Mouse (Mus musculus) embryonic facial prominence, embryonic 14.5 days (tissue): Measurements from ENCODE around the gene Ctnna3. TPM values are rescaled to one million over a fixed set of nuclear protein-coding genes. Genes with fewer than 3 reads are reported as not detected.
A peak's percentile ranks its signal among the peaks of the same experiment; 100 is the strongest.

ENCODE experiments used
- ATAC-seq: fragments of 200-750 bp; cut with Nextera tagmentation; 2 replicates; pipeline ENCODE4 v1.8.0; 2017; ENCODE audit warnings: low read depth, moderate number of reproducible peaks, moderate TSS enrichment
- DNase-seq: peaks from one replicate; pipeline ENCODE4 v3.0.0-alpha.2; 2015; ENCODE audit warnings: low spot score
- H3K27ac ChIP-seq: fragments of 300-500 bp; sonication (generic); replicated peaks from 2 replicates; pipeline ENCODE4 v1.5.1; 2014; ENCODE audit warnings: low read depth, mild to moderate bottlenecking, low read length, moderate library complexity
- H3K27me3 ChIP-seq: fragments of 300-500 bp; sonication (generic); replicated peaks from 2 replicates; pipeline ENCODE4 v1.6.1; 2014; ENCODE audit warnings: low read length; ENCODE audit not compliant: control insufficient read depth, insufficient read depth
- H3K36me3 ChIP-seq: fragments of 300-500 bp; sonication (generic); 2 replicates; pipeline ENCODE4 v1.6.1; 2014; ENCODE audit warnings: low read length, mixed read lengths; ENCODE audit not compliant: control insufficient read depth, insufficient read depth
- H3K4me1 ChIP-seq: fragments of 300-500 bp; sonication (generic); 2 replicates; pipeline ENCODE4 v1.6.1; 2014; ENCODE audit warnings: antibody characterized with exemption, low read length; ENCODE audit not compliant: control insufficient read depth, insufficient read depth
- H3K4me2 ChIP-seq: fragments of 300-500 bp; sonication (generic); 2 replicates; pipeline ENCODE4 v1.6.1; 2014; ENCODE audit warnings: low read depth, mild to moderate bottlenecking, low read length, moderate library complexity, mixed read lengths
- H3K4me3 ChIP-seq: fragments of 300-500 bp; sonication (generic); 2 replicates; pipeline ENCODE4 v1.5.1; 2014; ENCODE audit warnings: low read depth, mild to moderate bottlenecking, low read length
- H3K9ac ChIP-seq: fragments of 300-500 bp; sonication (generic); 2 replicates; pipeline ENCODE4 v1.6.1; 2014; ENCODE audit warnings: low read depth, mild to moderate bottlenecking, low read length, moderate library complexity, mixed read lengths
- H3K9me3 ChIP-seq: fragments of 300-500 bp; sonication (generic); 2 replicates; pipeline ENCODE4 v1.6.1; 2016; ENCODE audit warnings: low read length; ENCODE audit not compliant: control insufficient read depth
- WGBS: fragments of 180-500 bp; shearing (Covaris S2); extraction: QIAGEN DNeasy Blood & Tissue Kit; methylation state at CpG from one replicate; pipeline ENCODE4 v1.1.7; 2014; 5-methylcytosine and 5-hydroxymethylcytosine counted together
- polyA plus RNA-seq: library from polyadenylated mRNA; unstranded; fragments of >200 nt; fragmentation: Nextera tagmentation; extraction: Ambion mirVana; gene quantifications from 2 replicates; pipeline ENCODE4 v1.2.1, GENCODE M21; 2014

Gene Ctnna3
- polyA plus RNA-seq, 1 experiment from 2014 or later = 1.6 TPM

DNA sequence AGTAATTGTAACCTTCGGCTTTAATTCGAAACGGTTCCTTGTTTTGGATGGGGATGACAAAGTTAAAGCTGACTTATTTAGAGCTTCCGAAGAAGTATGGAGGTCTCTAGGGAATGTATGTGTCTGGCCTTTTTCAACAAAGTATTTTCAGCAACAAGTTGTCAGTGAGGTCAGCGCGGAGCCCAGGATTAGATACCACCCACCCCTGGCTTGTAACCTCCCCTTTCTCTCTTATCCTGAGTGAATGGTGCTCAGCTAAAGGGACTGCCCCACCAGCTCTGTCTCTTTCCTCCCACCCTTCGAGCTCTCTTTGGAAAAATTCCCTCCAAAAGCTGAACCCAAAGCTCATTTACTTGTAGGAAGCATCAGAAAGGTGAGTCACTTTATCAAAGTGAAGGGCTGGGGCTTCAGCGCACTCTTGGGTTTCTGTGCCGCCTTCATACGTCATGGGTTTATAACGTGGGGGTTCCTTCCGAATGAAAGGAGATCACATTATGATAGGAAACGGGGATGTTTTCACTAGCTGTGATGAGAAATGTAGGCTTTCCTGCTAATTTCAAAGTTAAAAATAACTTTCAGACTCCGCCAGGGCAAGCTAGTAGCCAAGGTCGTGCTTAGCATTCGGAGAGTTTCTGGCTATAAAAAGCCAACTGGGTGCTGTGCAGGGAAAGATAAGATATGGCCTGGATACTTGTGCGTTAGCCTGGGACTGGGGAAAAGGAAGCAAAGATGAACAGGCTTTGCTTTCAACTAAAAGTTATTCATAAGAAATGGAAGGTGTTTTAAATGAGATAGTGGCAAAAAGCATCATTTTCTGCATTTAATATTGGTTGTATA is 27.6 kb downstream of the Ctnna3 start:
- H3K9me3 ChIP-seq = no peaks in the 10 kb centered on the region
- 72% methylated on average over 17 of the region's 17 CpGs for whole genome bisulfite sequencing
- H3K4me3 ChIP-seq = no peak overlapping the region
- no peak overlapping the region for H3K27ac ChIP-seq
- H3K9ac ChIP-seq = no peak overlapping the region
- H3K36me3 ChIP-seq = no peaks in the 10 kb centered on the region
- DNase-seq (peak; percentile 21), ATAC-seq (no peak)
- no peak overlapping the region for H3K4me2 ChIP-seq
- no peaks in the 10 kb centered on the region for H3K27me3 ChIP-seq
- no peaks in the 10 kb centered on the region for H3K4me1 ChIP-seq

DNA sequence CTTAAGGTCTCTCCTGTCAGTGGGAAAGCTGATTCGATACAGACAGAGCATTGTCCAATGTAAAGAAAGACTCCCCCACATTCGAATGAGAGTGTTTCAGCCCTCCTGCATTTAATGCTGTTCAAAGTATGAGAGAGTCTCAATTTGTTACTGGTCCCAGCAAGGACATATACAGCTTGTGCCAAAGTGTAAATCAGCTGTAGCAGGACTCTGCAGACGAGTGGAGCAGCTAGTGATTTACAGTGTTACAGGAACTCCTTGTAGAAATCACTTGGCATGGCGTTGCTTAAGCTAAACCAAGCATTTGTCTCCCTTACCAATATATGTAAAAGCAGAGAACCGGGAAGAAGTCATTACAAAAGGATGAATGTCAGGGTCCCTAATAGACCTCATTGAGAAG is 31.0 kb downstream of the Ctnna3 start:
- no peak overlapping the region for H3K27ac ChIP-seq
- H3K27me3 ChIP-seq = no peaks in the 10 kb centered on the region
- H3K9me3 ChIP-seq = no peaks in the 10 kb centered on the region
- H3K9ac ChIP-seq = no peak overlapping the region
- ATAC-seq (no peak), DNase-seq (no peak)
- H3K4me1 ChIP-seq = no peaks in the 10 kb centered on the region
- H3K36me3 ChIP-seq = no peaks in the 10 kb centered on the region
- no peak overlapping the region for H3K4me2 ChIP-seq
- 61% methylated on average over 5 of the region's 5 CpGs for WGBS
- no peak overlapping the region for H3K4me3 ChIP-seq

- peaks cover 11% of the 10 kb centered on the region for H3K4me1 ChIP-seq
- H3K9ac ChIP-seq = no peak overlapping the region
- no peak overlapping the region for H3K4me2 ChIP-seq
- DNase-seq (no peak), ATAC-seq (no peak)
- WGBS = 46% methylated on average over 6 of the region's 6 CpGs
- no peak overlapping the region for H3K27ac ChIP-seq
- no peaks in the 10 kb centered on the region for H3K27me3 ChIP-seq
- H3K4me3 ChIP-seq = no peak overlapping the region
- H3K9me3 ChIP-seq = no peaks in the 10 kb centered on the region
- no peaks in the 10 kb centered on the region for H3K36me3 ChIP-seq
Observed at GRCm38 (mm10) chr10:63472473-63472872, 42.6 kb downstream of the Ctnna3 start.

DNA sequence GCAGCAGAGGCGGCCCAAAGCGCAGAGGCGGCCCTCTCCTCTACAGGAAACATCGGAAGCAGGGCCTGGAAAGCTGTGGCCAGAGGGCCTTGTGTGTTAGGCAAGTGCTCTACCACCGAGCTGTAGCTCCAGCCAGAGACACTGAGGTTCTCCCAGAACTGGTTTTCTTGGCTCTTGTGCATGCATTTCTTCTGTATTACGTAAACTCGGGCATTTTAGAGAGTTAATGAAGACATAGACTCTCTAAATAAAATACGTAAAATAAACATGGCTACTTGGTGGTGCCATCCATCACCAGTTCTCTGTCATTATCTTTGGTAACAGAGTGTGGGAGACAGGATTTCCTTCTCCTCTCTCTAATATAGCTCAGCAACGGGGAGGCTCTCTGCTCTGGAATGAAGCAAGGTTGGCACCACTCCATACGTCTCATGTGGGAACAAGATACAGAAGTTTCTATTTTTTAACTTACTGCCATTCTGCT is 46.3 kb downstream of the Ctnna3 start:
- ATAC-seq (0 out of 2 replicates have a peak, but pooled peaks have one; percentile 53), DNase-seq (peak; percentile 75)
- no peaks in the 10 kb centered on the region for H3K9me3 ChIP-seq
- peaks cover 11% of the 10 kb centered on the region for H3K4me1 ChIP-seq
- no peak overlapping the region for H3K9ac ChIP-seq
- no peak overlapping the region for H3K4me2 ChIP-seq
- peak overlapping the region; percentile 58 for H3K27ac ChIP-seq
- WGBS = 55% methylated on average over 10 of the region's 10 CpGs
- no peaks in the 10 kb centered on the region for H3K36me3 ChIP-seq
- no peaks in the 10 kb centered on the region for H3K27me3 ChIP-seq
- H3K4me3 ChIP-seq = no peak overlapping the region

- H3K4me3 ChIP-seq = no peak overlapping the region
- no peak overlapping the region for H3K27ac ChIP-seq
- 41% methylated on average over 2 of the region's 2 CpGs for WGBS
- H3K9me3 ChIP-seq = no peaks in the 10 kb centered on the region
- peaks cover 11% of the 10 kb centered on the region for H3K4me1 ChIP-seq
- DNase-seq (no peak), ATAC-seq (no peak)
- no peaks in the 10 kb centered on the region for H3K36me3 ChIP-seq
- no peaks in the 10 kb centered on the region for H3K27me3 ChIP-seq
- H3K9ac ChIP-seq = no peak overlapping the region
- H3K4me2 ChIP-seq = no peak overlapping the region
Observed at GRCm38 (mm10) chr10:63478946-63479345, 49.0 kb downstream of the Ctnna3 start.

DNA sequence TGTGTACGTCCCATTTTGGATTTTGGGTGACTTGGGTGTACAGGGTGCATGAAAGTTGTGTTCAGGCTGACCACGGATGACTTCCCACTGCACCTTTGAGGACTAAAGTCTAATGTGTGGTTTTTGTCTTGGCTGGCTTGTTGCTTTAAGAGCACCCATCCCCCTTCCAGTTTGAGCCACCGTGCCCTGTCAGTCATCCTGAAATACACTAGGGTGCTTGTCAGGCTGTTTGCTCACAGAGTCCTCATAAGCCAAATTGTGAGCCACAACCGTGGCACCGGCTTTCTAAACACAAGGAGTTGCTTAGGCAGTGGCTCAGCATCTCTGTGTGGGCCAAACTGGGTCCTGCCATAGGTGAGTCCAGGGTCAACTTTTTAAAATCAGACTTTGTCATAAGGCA is 50.2 kb downstream of the Ctnna3 start:
- Histone ChIP-seq H3K27me3 (no peaks in the 10 kb centered on the region), H3K4me3 (no peak overlapping the region), H3K4me1 (peaks cover 11% of the 10 kb centered on the region), H3K9ac (no peak overlapping the region), H3K9me3 (no peaks in the 10 kb centered on the region), H3K27ac (no peak overlapping the region), H3K4me2 (no peak overlapping the region), H3K36me3 (no peaks in the 10 kb centered on the region)
- DNase-seq = peak; percentile 8
- 45% methylated on average over 5 of the region's 5 CpGs for WGBS
- no peak for ATAC-seq

GRCm38 (mm10) chr10:63488346-63488745 is 58.4 kb downstream of the Ctnna3 start:
- Histone ChIP-seq H3K9ac (no peak overlapping the region), H3K4me1 (no peaks in the 10 kb centered on the region), H3K36me3 (no peaks in the 10 kb centered on the region), H3K9me3 (peaks cover 6% of the 10 kb centered on the region; the same call in 1 of the 2 replicates), H3K4me2 (no peak overlapping the region), H3K4me3 (no peak overlapping the region), H3K27ac (no peak overlapping the region), H3K27me3 (no peaks in the 10 kb centered on the region)
- no peak for DNase-seq
- no peak for ATAC-seq
- WGBS = 83% methylated on average over 7 of the region's 7 CpGs

- Histone ChIP-seq H3K36me3 (no peaks in the 10 kb centered on the region), H3K9ac (no peak overlapping the region), H3K4me1 (no peaks in the 10 kb centered on the region), H3K27ac (no peak overlapping the region), H3K27me3 (no peaks in the 10 kb centered on the region), H3K4me3 (no peak overlapping the region), H3K4me2 (no peak overlapping the region), H3K9me3 (no peaks in the 10 kb centered on the region)
- 72% methylated on average over 3 of the region's 3 CpGs for WGBS
- ATAC-seq (no peak), DNase-seq (no peak)
Observed at GRCm38 (mm10) chr10:63523956-63524355, 94.1 kb downstream of the Ctnna3 start.

GRCm38 (mm10) chr10:63526027-63526426 is 96.1 kb downstream of the Ctnna3 start:
- H3K27me3 ChIP-seq = no peaks in the 10 kb centered on the region
- no peaks in the 10 kb centered on the region for H3K9me3 ChIP-seq
- H3K4me3 ChIP-seq = no peak overlapping the region
- no peaks in the 10 kb centered on the region for H3K4me1 ChIP-seq
- no peak overlapping the region for H3K9ac ChIP-seq
- H3K27ac ChIP-seq = no peak overlapping the region
- DNase-seq (no peak), ATAC-seq (no peak)
- WGBS = 56% methylated on average over 4 of the region's 4 CpGs
- H3K4me2 ChIP-seq = no peak overlapping the region
- no peaks in the 10 kb centered on the region for H3K36me3 ChIP-seq
